Mouse (Mus musculus): ENCODE data around the gene Tspan7.

DNA sequence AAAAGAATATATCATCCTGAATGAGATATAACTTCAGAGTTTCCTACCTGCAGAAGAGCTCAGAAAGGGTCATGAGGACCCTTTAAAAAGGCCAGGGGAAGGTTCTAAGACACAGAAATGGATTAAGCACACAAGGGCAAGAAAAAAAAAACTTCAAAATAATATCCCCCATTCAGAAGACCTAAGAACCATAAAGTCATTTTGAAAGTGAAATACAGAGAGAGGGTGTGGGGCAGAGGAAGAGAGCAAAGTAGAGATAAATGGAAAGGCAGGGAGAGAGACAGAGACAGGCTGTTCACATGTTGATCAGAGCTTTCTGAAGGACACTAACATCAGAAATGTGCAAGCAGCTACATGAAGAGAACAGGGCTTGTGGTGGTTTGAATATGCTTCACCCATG is 156.1 kb downstream of the Tspan7 start:
- TF ChIP-seq POLR2A (IDR thresholded peaks at IDR 0.05; ENCODE audit: insufficient read depth, low read depth, low read length) = no peak
- TF ChIP-seq CTCF (IDR thresholded peaks at IDR 0.05; ENCODE audit: insufficient read depth, low read depth, low read length) = no peak

All from olfactory bulb, adult 2 months (tissue).